Mouse (Mus musculus) G1E (cell line): ENCODE data around the gene Mcur1. TPM values are rescaled to one million over a fixed set of nuclear protein-coding genes. Genes with fewer than 3 reads are reported as not detected.

Source experiments
- ATAC-seq: 2 replicates; pipeline ENCODE4 v1.8.0; 2016; ENCODE audit warnings: mild to moderate bottlenecking; ENCODE audit not compliant: insufficient number of reproducible peaks, poor library complexity, low FRiP score, severe bottlenecking; ENCODE audit errors: extremely low read depth
- DNase-seq: peaks from one replicate; pipeline ENCODE4 v3.0.0; 2012; ENCODE audit warnings: low spot score
- H3K27me3 ChIP-seq: 2 replicates; pipeline ENCODE4 v1.6.1; 2012; ENCODE audit warnings: mild to moderate bottlenecking, low read length, inconsistent platforms; ENCODE audit not compliant: insufficient read depth
- H3K36me3 ChIP-seq: replicated peaks from 2 replicates; pipeline ENCODE3; 2012; ENCODE audit warnings: mild to moderate bottlenecking, inconsistent platforms
- H3K4me1 ChIP-seq: 2 replicates; pipeline ENCODE4 v1.6.1; 2012; ENCODE audit warnings: low read depth, low read length, inconsistent platforms, mixed read lengths; ENCODE audit not compliant: insufficient read depth
- H3K4me3 ChIP-seq: 2 replicates; pipeline ENCODE4 v1.5.1; 2012; ENCODE audit warnings: low read depth, mild to moderate bottlenecking, inconsistent platforms, low read length, moderate library complexity, mixed read lengths
- H3K9me3 ChIP-seq: replicated peaks from 2 replicates; pipeline ENCODE4 v1.6.1; 2012; ENCODE audit warnings: inconsistent platforms
- CTCF ChIP-seq: IDR thresholded peaks from 2 replicates; pipeline ENCODE4 v1.5.1; 2012; ENCODE audit warnings: low read depth, low read length, inconsistent platforms, mixed read lengths
- GATA1 ChIP-seq: IDR thresholded peaks from 2 replicates; pipeline ENCODE4 v1.6.1; 2012; ENCODE audit warnings: borderline replicate concordance, low read length, inconsistent platforms, mixed read lengths
- GATA2 ChIP-seq: IDR thresholded peaks from 2 replicates; pipeline ENCODE4 v1.6.1; 2012; ENCODE audit warnings: low read depth, low read length, inconsistent platforms, borderline replicate concordance
- POLR2AphosphoS5 ChIP-seq: IDR thresholded peaks from 2 replicates; pipeline ENCODE4 v1.6.1; 2012; ENCODE audit warnings: low read depth, low read length, inconsistent platforms; ENCODE audit not compliant: insufficient replicate concordance
- TAL1 ChIP-seq: conservative IDR thresholded peaks from 2 replicates; pipeline ENCODE4 v1.6.1; 2012; ENCODE audit warnings: low read depth, low read length, inconsistent platforms, mixed read lengths
- polyA plus RNA-seq: library from polyadenylated mRNA; stranded (reverse); fragments of >175 nt; gene quantifications from 2 replicates; pipeline ENCODE4 v1.2.3, GENCODE M21; 2012
- total RNA-seq, 2 experiments: library from RNA; stranded (forward) in 1 of 2; stranded (reverse) in 1 of 2; fragments of 200-1000 nt in 1 of 2; fragments of >200 nt in 1 of 2; fragmentation: Nextera tagmentation in 1 of 2; gene quantifications; 2 replicates each; pipeline ENCODE4 v1.2.3; 2014 to 2017

Mcur1 gene
- total and polyA plus RNA-seq, 3 experiments: 8.2 to 22.3 (median 14.8) TPM

DNA sequence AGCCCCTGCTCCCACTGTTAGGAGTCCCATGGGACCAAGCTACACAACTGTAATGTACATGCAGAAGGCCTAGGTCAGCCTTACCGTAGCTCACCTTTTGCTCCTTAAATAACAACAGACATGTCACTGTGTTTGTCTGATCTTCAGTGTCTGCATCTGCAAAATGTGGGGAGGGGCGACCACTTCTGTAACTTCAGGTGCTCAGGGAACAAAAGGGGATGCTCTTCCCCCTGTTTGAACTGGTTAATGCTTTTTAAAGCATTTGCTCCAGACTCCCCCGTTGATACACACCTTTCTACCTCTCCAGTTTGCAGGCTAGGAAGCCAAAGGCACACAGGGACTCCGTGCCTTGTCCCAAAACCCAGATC lies 59.5 kb downstream of the Mcur1 start:
- ATAC-seq (no peak), DNase-seq (no peak)
- Histone ChIP-seq H3K9me3 (peaks cover 6% of the 10 kb centered on the region), H3K4me1 (peaks cover 12% of the 10 kb centered on the region), H3K36me3 (no peaks in the 10 kb centered on the region), H3K27me3 (peaks cover 5% of the 10 kb centered on the region; the same call in 1 of the 2 replicates), H3K4me3 (no peak overlapping the region)
- TF ChIP-seq TAL1: no peak
- TF ChIP-seq GATA1: no peak
- TF ChIP-seq GATA2: no peak
- no peak for TF ChIP-seq POLR2AphosphoS5
- TF ChIP-seq CTCF: no peak

DNA sequence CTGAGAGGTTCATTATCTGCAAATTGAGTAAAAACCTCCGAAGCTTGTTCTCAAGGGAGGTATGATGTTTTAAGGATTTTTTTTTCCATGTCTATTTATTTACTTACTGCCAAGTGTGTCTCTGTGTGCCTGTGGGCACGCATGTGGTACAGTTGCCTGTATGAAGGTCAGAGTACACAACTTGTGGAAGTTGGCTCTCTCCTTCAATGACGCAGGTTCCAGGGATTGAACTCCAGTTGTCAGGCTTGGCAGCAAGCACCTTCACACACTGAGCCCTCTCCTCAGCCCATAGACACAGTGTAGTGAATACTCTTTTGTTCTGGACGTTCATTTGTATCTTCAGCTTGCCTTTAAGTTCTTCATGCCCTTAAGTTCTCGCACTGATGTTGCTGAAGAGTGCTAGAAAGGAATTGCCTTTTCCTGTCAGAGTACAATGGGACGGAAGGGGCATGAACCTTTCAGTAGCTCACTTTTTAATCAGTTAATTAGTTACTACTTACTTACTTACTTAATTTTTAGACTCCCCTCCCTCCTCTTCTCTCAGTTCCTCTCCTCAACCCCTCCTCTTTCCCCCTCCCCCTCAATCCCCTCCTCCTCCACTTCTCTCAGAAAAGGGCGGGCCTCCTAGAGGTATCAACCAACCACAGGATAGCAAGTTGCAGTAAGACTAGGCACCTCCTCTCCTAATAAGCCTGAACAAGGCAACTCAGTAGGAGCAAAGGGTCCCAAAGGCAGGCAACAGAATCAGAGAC lies 60.1 kb downstream of the Mcur1 start:
- Histone ChIP-seq H3K9me3 (peaks cover 6% of the 10 kb centered on the region), H3K4me1 (peaks cover 12% of the 10 kb centered on the region), H3K27me3 (peaks cover 5% of the 10 kb centered on the region; the same call in 1 of the 2 replicates), H3K4me3 (no peak overlapping the region), H3K36me3 (no peaks in the 10 kb centered on the region)
- DNase-seq (no peak), ATAC-seq (no peak)
- TF ChIP-seq CTCF (no peak), POLR2AphosphoS5 (no peak), GATA2 (no peak), TAL1 (no peak), GATA1 (no peak)

DNA sequence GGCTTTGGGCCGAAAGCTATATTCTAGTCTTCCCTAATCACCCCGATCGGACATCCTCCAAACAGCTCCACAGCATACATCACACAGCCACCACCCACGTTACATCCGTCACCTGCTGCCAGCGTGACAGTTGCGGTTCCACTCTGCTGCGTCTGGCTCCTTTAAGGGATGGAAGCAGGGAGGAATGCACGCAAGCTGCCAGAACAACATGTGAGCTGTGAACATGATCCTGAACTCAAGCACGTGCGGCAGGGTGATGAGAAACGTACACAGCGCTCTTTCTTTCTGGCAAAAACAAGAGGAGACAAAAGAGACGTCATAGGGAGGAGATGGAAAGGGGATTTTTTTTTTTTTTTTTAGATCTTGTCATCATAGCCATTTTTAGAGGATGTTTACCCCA lies 61.1 kb downstream of the Mcur1 start:
- ATAC-seq: no peak
- H3K9me3 ChIP-seq: peaks cover 6% of the 10 kb centered on the region
- H3K4me3 ChIP-seq: no peak overlapping the region
- peaks cover 5% of the 10 kb centered on the region for H3K27me3 ChIP-seq
- peaks cover 12% of the 10 kb centered on the region for H3K4me1 ChIP-seq
- no peaks in the 10 kb centered on the region for H3K36me3 ChIP-seq
- TF ChIP-seq GATA2 (no peak), CTCF (no peak), GATA1 (no peak), POLR2AphosphoS5 (no peak), TAL1 (no peak)
- DNase-seq: no peak

DNA sequence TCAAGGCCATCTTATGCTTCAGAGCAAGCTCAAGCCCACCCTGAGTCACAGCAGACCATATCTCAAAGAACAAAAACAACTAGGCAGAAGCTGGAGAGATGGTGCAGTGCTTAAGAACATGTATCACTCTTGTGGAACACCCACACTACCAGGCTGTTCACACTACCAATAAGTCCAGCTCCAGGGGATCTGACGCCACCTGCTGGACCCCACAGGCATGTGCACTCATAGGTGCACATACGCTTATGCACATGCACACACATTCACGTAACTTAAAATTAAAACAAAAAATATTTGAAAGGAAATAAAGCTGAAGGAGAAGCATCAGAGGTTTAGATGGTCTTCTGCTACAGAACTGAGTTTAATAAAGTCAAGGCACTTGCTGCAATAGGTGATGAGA lies 62.2 kb downstream of the Mcur1 start:
- Histone ChIP-seq H3K36me3 (no peaks in the 10 kb centered on the region), H3K9me3 (peaks cover 6% of the 10 kb centered on the region), H3K4me1 (peaks cover 12% of the 10 kb centered on the region), H3K27me3 (peaks cover 12% of the 10 kb centered on the region), H3K4me3 (no peak overlapping the region)
- no peak for TF ChIP-seq POLR2AphosphoS5
- TF ChIP-seq TAL1: no peak
- no peak for TF ChIP-seq CTCF
- no peak for TF ChIP-seq GATA1
- TF ChIP-seq GATA2: no peak
- ATAC-seq: no peak
- DNase-seq: no peak

DNA sequence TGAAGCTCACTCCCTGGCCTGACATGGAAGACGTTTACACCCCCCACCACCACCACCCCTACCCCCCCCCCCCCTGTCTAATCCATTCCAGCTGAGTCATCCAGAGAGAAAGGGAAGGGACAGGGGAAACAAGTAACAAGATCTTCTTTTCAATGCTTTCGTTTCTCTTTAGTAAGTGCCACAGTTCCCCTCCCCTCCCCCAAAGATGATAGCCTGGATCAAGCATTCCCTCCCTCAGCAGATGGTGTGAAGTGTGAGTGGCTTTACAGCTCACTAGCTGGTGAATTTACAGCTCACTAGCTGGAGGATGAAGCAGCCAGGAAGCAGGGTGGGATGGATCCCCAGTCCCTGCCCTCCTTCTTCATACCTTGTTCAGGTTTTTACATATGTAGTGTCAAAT lies 63.3 kb downstream of the Mcur1 start:
- no peaks in the 10 kb centered on the region for H3K36me3 ChIP-seq
- peaks cover 20% of the 10 kb centered on the region for H3K27me3 ChIP-seq
- peaks cover 15% of the 10 kb centered on the region for H3K4me1 ChIP-seq
- TF ChIP-seq POLR2AphosphoS5 (no peak), TAL1 (no peak), CTCF (no peak), GATA1 (no peak), GATA2 (no peak)
- peaks cover 6% of the 10 kb centered on the region for H3K9me3 ChIP-seq
- no peak for ATAC-seq
- no peak overlapping the region for H3K4me3 ChIP-seq
- DNase-seq: no peak

DNA sequence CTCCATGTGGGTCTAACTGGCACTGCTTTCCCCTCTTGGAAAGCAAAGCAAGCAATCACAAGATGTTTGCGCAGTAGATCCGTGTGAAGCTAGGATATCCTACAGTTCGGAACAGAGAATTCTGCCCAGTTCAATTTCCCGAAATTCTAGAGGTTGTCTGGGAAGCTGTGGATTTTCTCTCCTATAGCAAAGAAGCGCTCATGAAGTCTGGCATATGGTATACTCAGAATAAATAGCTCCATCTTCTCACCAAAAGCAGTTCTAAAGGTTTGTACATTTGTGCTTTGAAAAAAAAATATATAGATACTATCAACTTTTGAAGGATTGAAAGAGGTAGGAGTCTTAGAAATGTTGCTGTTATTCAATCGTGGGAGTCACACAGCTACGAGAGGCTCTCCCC lies 64.3 kb downstream of the Mcur1 start:
- H3K4me3 ChIP-seq: no peak overlapping the region
- no peaks in the 10 kb centered on the region for H3K36me3 ChIP-seq
- H3K27me3 ChIP-seq: peaks cover 23% of the 10 kb centered on the region
- peaks cover 15% of the 10 kb centered on the region for H3K4me1 ChIP-seq
- H3K9me3 ChIP-seq: peaks cover 9% of the 10 kb centered on the region
- DNase-seq: no peak
- ATAC-seq: no peak
- TF ChIP-seq TAL1 (no peak), POLR2AphosphoS5 (no peak), CTCF (no peak), GATA1 (no peak), GATA2 (no peak)
